In genomic region chr13:41232209-41232608, GRCm38 (mm10) we compare ENCODE assay signal across 14 mouse cellular contexts. TPM values are rescaled to one million over a fixed set of nuclear protein-coding genes. Genes with fewer than 3 reads are reported as not detected.
DNase-seq lines count a peak whose midpoint lies in the region; ATAC-seq and TF ChIP-seq lines count a peak whose summit lies in the region.
"Had no signal": no experiment of that assay in that cellular context is flagged by ENCODE, and none has a peak within 500 bp of the region (broad histone marks: within the 10 kb centered on the region; RNA-seq: fewer than 3 reads in every experiment).

No protein-coding gene starts in this region.

- ATAC-seq in kidney, embryonic 14.5 days (ENCODE audit: low FRiP score, low TSS enrichment), result no peak
- ATAC-seq in intestine, embryonic 14.5 days (replicated peaks; ENCODE audit: low FRiP score, low TSS enrichment, low read depth), result peak; percentile 54; the same call in 1 of the 2 replicates
- peak; percentile 44; the same call in 1 of the 2 replicates for ATAC-seq in stomach, embryonic 15.5 days (ENCODE audit: insufficient read depth, low FRiP score, low read depth)
- no peak for ATAC-seq in hindbrain, embryonic 11.5 days (ENCODE audit: low FRiP score)
- no peak for ATAC-seq in lung, postnatal 0 days

- H3K9me3 ChIP-seq in kidney, embryonic 14.5 days (ENCODE audit: control insufficient read depth, low read length), result no peaks in the 10 kb centered on the region
- no peaks in the 10 kb centered on the region for H3K9me3 ChIP-seq in intestine, embryonic 14.5 days (ENCODE audit: control insufficient read depth, low read length)
- no peaks in the 10 kb centered on the region for H3K9me3 ChIP-seq in stomach, embryonic 15.5 days
- H3K9me3 ChIP-seq in hindbrain, embryonic 11.5 days (ENCODE audit: control insufficient read depth, low read length), result no peaks in the 10 kb centered on the region
- no peaks in the 10 kb centered on the region for H3K9me3 ChIP-seq in lung, postnatal 0 days (ENCODE audit: low read length)
- H3K9me3 ChIP-seq: limb, embryonic 13.5 days; megakaryocyte, embryonic 14.5 days; neural tube, embryonic 13.5 days had no signal

- H3K4me3 ChIP-seq in kidney, embryonic 14.5 days (ENCODE audit: low read length), result no peak overlapping the region
- H3K4me3 ChIP-seq in intestine, embryonic 14.5 days (ENCODE audit: low read depth, low read length), result no peak overlapping the region
- H3K4me3 ChIP-seq in stomach, embryonic 15.5 days (replicated peaks), result no peak overlapping the region
- H3K4me3 ChIP-seq in hindbrain, embryonic 11.5 days (ENCODE audit: low read depth, low read length), result no peak overlapping the region
- no peak overlapping the region for H3K4me3 ChIP-seq in lung, postnatal 0 days (ENCODE audit: low read depth, low read length)
- H3K4me3 ChIP-seq: limb, embryonic 13.5 days; megakaryocyte, embryonic 14.5 days; neural tube, embryonic 13.5 days had no signal

- TF ChIP-seq EP300 in lung, postnatal 0 days (IDR thresholded peaks at IDR 0.05), result no peak

- H3K4me1 ChIP-seq in kidney, embryonic 14.5 days (ENCODE audit: control insufficient read depth, insufficient read depth, low read length), result no peaks in the 10 kb centered on the region
- H3K4me1 ChIP-seq in intestine, embryonic 14.5 days (replicated peaks; ENCODE audit: control insufficient read depth, insufficient read depth, low read length), result no peaks in the 10 kb centered on the region
- no peaks in the 10 kb centered on the region for H3K4me1 ChIP-seq in stomach, embryonic 15.5 days
- H3K4me1 ChIP-seq in hindbrain, embryonic 11.5 days (replicated peaks; ENCODE audit: control insufficient read depth, insufficient read depth, low read length), result no peaks in the 10 kb centered on the region
- H3K4me1 ChIP-seq in lung, postnatal 0 days (ENCODE audit: insufficient read depth, low read depth, low read length), result no peaks in the 10 kb centered on the region
- H3K4me1 ChIP-seq: limb, embryonic 13.5 days; neural tube, embryonic 13.5 days had no signal

- no peaks in the 10 kb centered on the region for H3K36me3 ChIP-seq in kidney, embryonic 14.5 days (ENCODE audit: control insufficient read depth, insufficient read depth, low read length)
- H3K36me3 ChIP-seq in intestine, embryonic 14.5 days (ENCODE audit: control insufficient read depth, insufficient read depth, low read length), result no peaks in the 10 kb centered on the region
- H3K36me3 ChIP-seq in stomach, embryonic 15.5 days, result no peaks in the 10 kb centered on the region
- no peaks in the 10 kb centered on the region for H3K36me3 ChIP-seq in hindbrain, embryonic 11.5 days (ENCODE audit: control insufficient read depth, insufficient read depth, low read length)
- H3K36me3 ChIP-seq in lung, postnatal 0 days (ENCODE audit: insufficient read depth, low read length), result no peaks in the 10 kb centered on the region
- H3K36me3 ChIP-seq: limb, embryonic 13.5 days; neural tube, embryonic 13.5 days had no signal

- TF ChIP-seq CTCF in lung, postnatal 0 days (IDR thresholded peaks at IDR 0.05), result no peak

- H3K27me3 ChIP-seq in kidney, embryonic 14.5 days (ENCODE audit: control insufficient read depth, insufficient read depth, low read length), result no peaks in the 10 kb centered on the region
- no peaks in the 10 kb centered on the region for H3K27me3 ChIP-seq in intestine, embryonic 14.5 days (replicated peaks; ENCODE audit: control insufficient read depth, insufficient read depth, low read length)
- no peaks in the 10 kb centered on the region for H3K27me3 ChIP-seq in stomach, embryonic 15.5 days (replicated peaks)
- H3K27me3 ChIP-seq in hindbrain, embryonic 11.5 days (ENCODE audit: control insufficient read depth, insufficient read depth, low read length), result no peaks in the 10 kb centered on the region
- H3K27me3 ChIP-seq in lung, postnatal 0 days (replicated peaks; ENCODE audit: insufficient read depth, low read length), result no peaks in the 10 kb centered on the region
- H3K27me3 ChIP-seq: limb, embryonic 13.5 days; neural tube, embryonic 13.5 days had no signal

- no peak overlapping the region for H3K27ac ChIP-seq in kidney, embryonic 14.5 days (ENCODE audit: low read depth, low read length)
- no peak overlapping the region for H3K27ac ChIP-seq in intestine, embryonic 14.5 days (ENCODE audit: low read depth)
- no peak overlapping the region for H3K27ac ChIP-seq in stomach, embryonic 15.5 days
- H3K27ac ChIP-seq in hindbrain, embryonic 11.5 days (ENCODE audit: low read depth, low read length), result no peak overlapping the region
- H3K27ac ChIP-seq in lung, postnatal 0 days (ENCODE audit: low read length), result no peak overlapping the region
- H3K27ac ChIP-seq: limb, embryonic 13.5 days; neural tube, embryonic 13.5 days had no signal

- H3K4me2 ChIP-seq in kidney, embryonic 14.5 days (replicated peaks; ENCODE audit: low read depth, low read length), result no peak overlapping the region
- no peak overlapping the region for H3K4me2 ChIP-seq in intestine, embryonic 14.5 days (ENCODE audit: low read length)
- H3K4me2 ChIP-seq in stomach, embryonic 15.5 days, result no peak overlapping the region
- no peak overlapping the region for H3K4me2 ChIP-seq in hindbrain, embryonic 11.5 days (replicated peaks; ENCODE audit: low read depth, low read length)
- H3K4me2 ChIP-seq in lung, postnatal 0 days (replicated peaks; ENCODE audit: low read depth, low read length), result no peak overlapping the region
- H3K4me2 ChIP-seq: limb, embryonic 13.5 days; neural tube, embryonic 13.5 days had no signal

- no peak overlapping the region for H3K9ac ChIP-seq in kidney, embryonic 14.5 days (ENCODE audit: low read depth, low read length)
- no peak overlapping the region for H3K9ac ChIP-seq in intestine, embryonic 14.5 days (ENCODE audit: low read length)
- no peak overlapping the region for H3K9ac ChIP-seq in stomach, embryonic 15.5 days
- no peak overlapping the region for H3K9ac ChIP-seq in hindbrain, embryonic 11.5 days (ENCODE audit: low read depth, low read length)
- no peak overlapping the region for H3K9ac ChIP-seq in lung, postnatal 0 days (replicated peaks; ENCODE audit: low read depth)
- H3K9ac ChIP-seq: limb, embryonic 13.5 days; neural tube, embryonic 13.5 days had no signal

- WGBS in kidney, embryonic 14.5 days, result 82% methylated on average over 15 of the region's 15 CpGs
- WGBS in intestine, embryonic 14.5 days, result 80% methylated on average over 15 of the region's 15 CpGs
- WGBS in stomach, embryonic 15.5 days, result 84% methylated on average over 15 of the region's 15 CpGs
- WGBS in hindbrain, embryonic 11.5 days, result 95% methylated on average over 15 of the region's 15 CpGs
- WGBS in lung, postnatal 0 days, result 83% methylated on average over 15 of the region's 15 CpGs

- peak; percentile 87 for DNase-seq in kidney, adult 11 months
- DNase-seq in intestine, embryonic 14.5 days (ENCODE audit: low spot score), result no peak
- peak; percentile 91 for DNase-seq in kidney, adult 9 months
- DNase-seq in hindbrain, embryonic 11.5 days (ENCODE audit: low spot score), result no peak
- DNase-seq in lung, postnatal 0 days (ENCODE audit: low spot score), result no peak
- DNase-seq: cerebellum, adult 11-12 months had no signal

RNA-seq across cellular contexts. Expression of gene Elovl2, which starts 12.0 kb away (rescaled TPM):
- 8.7 and 13.2 TPM in 2 replicates for polyA plus RNA-seq in kidney, embryonic 14.5 days (2014; fragmentation: Nextera tagmentation; extraction: Ambion mirVana)
- 9.3 and 11.0 TPM in 2 replicates for polyA plus RNA-seq in intestine, embryonic 14.5 days (2014; fragmentation: Nextera tagmentation; extraction: Ambion mirVana)
- polyA plus RNA-seq in stomach, embryonic 15.5 days (2015; fragmentation: Nextera tagmentation; extraction: Ambion mirVana), result 8.0 and 8.5 TPM in 2 replicates
- polyA plus RNA-seq in hindbrain, embryonic 11.5 days (2014; fragmentation: Nextera tagmentation; extraction: Ambion mirVana), result 37.3 and 45.6 TPM in 2 replicates
- 0.39 TPM in 2 replicates for polyA plus RNA-seq in lung, postnatal 0 days (2015; fragmentation: Nextera tagmentation; extraction: Ambion mirVana)

RNA-seq across cellular contexts. Expression of gene Smim13, which starts 17.4 kb away (rescaled TPM):
- 7.2 and 11.0 TPM in 2 replicates for polyA plus RNA-seq in kidney, embryonic 14.5 days (2014; fragmentation: Nextera tagmentation; extraction: Ambion mirVana)
- polyA plus RNA-seq in intestine, embryonic 14.5 days (2014; fragmentation: Nextera tagmentation; extraction: Ambion mirVana), result 13.0 TPM in 2 replicates
- 14.9 and 16.6 TPM in 2 replicates for polyA plus RNA-seq in stomach, embryonic 15.5 days (2015; fragmentation: Nextera tagmentation; extraction: Ambion mirVana)
- 11.0 and 13.9 TPM in 2 replicates for polyA plus RNA-seq in hindbrain, embryonic 11.5 days (2014; fragmentation: Nextera tagmentation; extraction: Ambion mirVana)
- polyA plus RNA-seq in lung, postnatal 0 days (2015; fragmentation: Nextera tagmentation; extraction: Ambion mirVana), result 8.2 and 9.0 TPM in 2 replicates

RNA-seq across cellular contexts. Expression of gene Gm17364, which starts 41.6 kb away (rescaled TPM):
- not detected in 2 replicates for polyA plus RNA-seq in kidney, embryonic 14.5 days (2014; fragmentation: Nextera tagmentation; extraction: Ambion mirVana)
- not detected in 2 replicates for polyA plus RNA-seq in intestine, embryonic 14.5 days (2014; fragmentation: Nextera tagmentation; extraction: Ambion mirVana)
- not detected in 2 replicates for polyA plus RNA-seq in stomach, embryonic 15.5 days (2015; fragmentation: Nextera tagmentation; extraction: Ambion mirVana)
- not detected in 2 replicates for polyA plus RNA-seq in hindbrain, embryonic 11.5 days (2014; fragmentation: Nextera tagmentation; extraction: Ambion mirVana)
- polyA plus RNA-seq in lung, postnatal 0 days (2015; fragmentation: Nextera tagmentation; extraction: Ambion mirVana), result not detected in 2 replicates
- polyA plus RNA-seq: heart, embryonic 16.5 days; limb, embryonic 13.5 days; lung, embryonic 16.5 days; midbrain, postnatal 0 days; neural tube, embryonic 13.5 days had no signal

Comparison
In these comparisons a context has a peak if more than half of its experiments do, and no peak if none do; other contexts are left out.
1. DNase-seq: peak in kidney, adult 11 months (single experiment) and kidney, adult 9 months (single experiment); none in intestine, embryonic 14.5 days (single experiment), hindbrain, embryonic 11.5 days (single experiment) and lung, postnatal 0 days (single experiment).
2. ATAC-seq: peak in intestine, embryonic 14.5 days (single experiment) and stomach, embryonic 15.5 days (single experiment); none in kidney, embryonic 14.5 days (single experiment), hindbrain, embryonic 11.5 days (single experiment) and lung, postnatal 0 days (single experiment).